Mouse (Mus musculus): ENCODE measurements around the gene Gm42420.

Gene Gm42420

GRCm38 (mm10) chr6:39585517-39585916 is at the start of gene Gm42420:
Gene Gm42420 (plus strand): TSS chr6:39585753.
- 99% methylated on average over 6 of the region's 6 CpGs for WGBS

GRCm38 (mm10) chr6:39536621-39537020 is 48.9 kb upstream of the Gm42420 start:
- 83% methylated on average over 1 of the region's 1 CpGs for WGBS

- 94% methylated on average over 5 of the region's 5 CpGs for WGBS
Measured at GRCm38 (mm10) chr6:39537276-39537675, 48.3 kb upstream of the Gm42420 start.

GRCm38 (mm10) chr6:39538227-39538626 is 47.3 kb upstream of the Gm42420 start:
- 83% methylated on average over 8 of the region's 8 CpGs for WGBS

- 45% methylated on average over 7 of the region's 7 CpGs for WGBS
Measured at GRCm38 (mm10) chr6:39539679-39540155, 45.8 kb upstream of the Gm42420 start.

- WGBS: 57% methylated on average over 2 of the region's 2 CpGs
Measured at GRCm38 (mm10) chr6:39540563-39540962, 45.0 kb upstream of the Gm42420 start.

- 36% methylated on average over 15 of the region's 15 CpGs for WGBS
Measured at GRCm38 (mm10) chr6:39542631-39543597, 42.6 kb upstream of the Gm42420 start.

- WGBS: 71% methylated on average over 15 of the region's 15 CpGs
Measured at GRCm38 (mm10) chr6:39543769-39544420, 41.7 kb upstream of the Gm42420 start.

- WGBS: 71% methylated on average over 7 of the region's 7 CpGs
Measured at GRCm38 (mm10) chr6:39545474-39545873, 40.1 kb upstream of the Gm42420 start.

GRCm38 (mm10) chr6:39548030-39548429 is 37.5 kb upstream of the Gm42420 start:
- 65% methylated on average over 5 of the region's 5 CpGs for WGBS

- WGBS: 73% methylated on average over 8 of the region's 8 CpGs
Measured at GRCm38 (mm10) chr6:39551981-39552636, 33.4 kb upstream of the Gm42420 start.

- WGBS: 76% methylated on average over 12 of the region's 12 CpGs
Measured at GRCm38 (mm10) chr6:39554888-39555647, 30.5 kb upstream of the Gm42420 start.

GRCm38 (mm10) chr6:39555648-39555945 is 30.0 kb upstream of the Gm42420 start:
- 76% methylated on average over 2 of the region's 2 CpGs for WGBS

- WGBS: 2% methylated on average over 54 of the region's 54 CpGs
Measured at GRCm38 (mm10) chr6:39556900-39557659, 28.5 kb upstream of the Gm42420 start.

GRCm38 (mm10) chr6:39557723-39558261 is 27.8 kb upstream of the Gm42420 start, which contains the start of gene Dennd2a:
Gene Dennd2a (minus strand): TSS chr6:39557867.
- WGBS: 1% methylated on average over 50 of the region's 50 CpGs

GRCm38 (mm10) chr6:39559276-39559939 is 26.1 kb upstream of the Gm42420 start:
- WGBS: 69% methylated on average over 6 of the region's 6 CpGs

GRCm38 (mm10) chr6:39562166-39563015 is 23.2 kb upstream of the Gm42420 start:
- WGBS: 19% methylated on average over 23 of the region's 23 CpGs

- 6% methylated on average over 5 of the region's 5 CpGs for WGBS
Measured at GRCm38 (mm10) chr6:39567528-39567927, 18.0 kb upstream of the Gm42420 start.

GRCm38 (mm10) chr6:39570426-39570825 is 15.1 kb upstream of the Gm42420 start:
- WGBS: 78% methylated on average over 3 of the region's 3 CpGs

Data from cerebral cortex, adult 2 months (tissue).